Mouse (Mus musculus): Measurements from ENCODE around the gene Mrpl46. TPM values are rescaled to one million over a fixed set of nuclear protein-coding genes. Genes with fewer than 3 reads are reported as not detected.

Gene Mrpl46
- 37.5 and 50.6 TPM in 2 replicates for total RNA-seq (2015)
- 43.6 and 57.2 TPM in 2 replicates for total RNA-seq (2017)

DNA sequence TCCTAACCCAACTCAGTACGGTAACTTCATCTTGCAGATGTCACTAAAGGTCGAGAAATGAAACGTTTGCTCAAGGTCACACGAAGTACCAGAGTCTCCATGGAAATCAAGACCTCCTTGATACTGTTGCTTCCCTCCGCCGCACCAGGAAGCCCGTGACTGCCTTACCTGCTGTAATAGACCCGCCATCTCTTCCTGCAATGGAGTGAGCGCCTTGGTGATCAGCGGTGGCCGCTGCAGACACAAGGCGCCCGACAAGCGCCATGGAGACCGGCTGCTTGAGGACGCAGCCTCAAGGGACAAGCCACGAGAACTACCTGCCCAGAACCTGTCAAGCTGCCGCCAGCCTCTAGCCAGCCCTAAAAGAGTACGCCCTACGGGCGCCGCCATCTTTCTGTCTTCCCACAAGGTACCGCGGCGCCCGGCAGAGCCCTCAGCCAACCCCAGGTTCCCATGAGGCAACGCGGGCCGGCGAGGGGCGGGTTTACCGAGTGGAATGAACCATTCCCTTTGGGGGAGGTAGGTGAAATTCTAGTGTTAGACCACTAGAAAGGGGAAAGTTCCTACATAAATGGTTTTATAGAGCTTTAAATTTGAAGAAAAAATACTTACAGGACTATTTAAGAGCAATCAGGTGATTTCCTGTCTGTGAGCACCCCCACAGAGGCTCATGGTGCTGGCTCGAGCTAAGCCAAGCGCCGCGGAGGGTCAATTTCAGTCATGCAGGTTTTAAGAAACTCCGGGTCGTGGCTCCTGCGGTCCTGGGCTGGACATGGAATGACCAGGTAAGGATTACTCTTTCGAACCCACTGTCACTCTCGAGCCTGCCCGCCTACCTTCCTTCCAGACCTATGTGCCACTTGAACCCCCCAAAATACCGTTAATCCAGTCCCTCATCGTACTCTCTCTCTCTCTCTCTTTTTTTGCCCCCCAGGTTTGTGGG lies at the start of gene Mrpl46, which contains the start of gene Mrps11:
Gene Mrpl46 (minus strand): TSS at position 893 of the 943 bp plus-strand sequence.
Gene Mrps11 (plus strand): TSS at position 481 of the 943 bp plus-strand sequence.
- ATAC-seq (replicated peaks; ENCODE audit: poor library complexity): peak; percentile 99

- no peak for ATAC-seq (replicated peaks; ENCODE audit: poor library complexity)
These were observed 44.5 kb upstream of the Mrpl46 start for GRCm38 (mm10) chr7:78827749-78828362.

DNA sequence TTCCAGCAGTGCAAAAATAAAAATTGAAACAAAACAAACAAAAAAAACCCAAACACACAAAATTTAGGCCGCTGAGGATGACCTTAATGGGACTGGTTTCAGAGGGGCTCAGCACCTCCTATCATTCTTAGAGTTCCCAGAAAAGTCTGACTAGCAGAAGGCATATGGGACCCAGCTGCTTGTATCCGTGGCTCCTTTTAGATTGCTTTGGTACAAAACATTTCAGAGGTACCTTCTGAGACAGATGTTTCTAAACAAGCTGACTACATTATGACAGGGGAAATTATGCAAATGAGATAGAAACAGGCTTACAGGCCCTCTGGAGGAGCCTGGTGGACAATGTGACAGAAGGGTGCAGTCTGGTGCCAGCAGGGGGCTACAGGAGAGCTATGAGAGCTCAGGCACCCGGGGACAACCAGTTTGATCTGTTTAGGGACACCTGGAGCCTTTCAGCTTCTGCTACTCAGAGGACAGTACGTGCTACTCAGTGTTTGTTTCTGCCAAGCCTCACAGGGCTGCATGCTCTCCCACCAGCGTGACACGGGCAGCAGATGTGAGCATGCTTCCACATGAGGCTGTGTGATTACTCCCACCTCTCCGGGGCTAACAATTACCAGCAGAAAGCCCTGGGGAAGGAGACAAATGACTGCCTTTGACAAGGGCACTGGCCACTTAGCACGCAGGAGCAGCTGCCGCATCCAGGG lies 43.5 kb upstream of the Mrpl46 start:
- ATAC-seq (replicated peaks; ENCODE audit: poor library complexity): peak; percentile 84

DNA sequence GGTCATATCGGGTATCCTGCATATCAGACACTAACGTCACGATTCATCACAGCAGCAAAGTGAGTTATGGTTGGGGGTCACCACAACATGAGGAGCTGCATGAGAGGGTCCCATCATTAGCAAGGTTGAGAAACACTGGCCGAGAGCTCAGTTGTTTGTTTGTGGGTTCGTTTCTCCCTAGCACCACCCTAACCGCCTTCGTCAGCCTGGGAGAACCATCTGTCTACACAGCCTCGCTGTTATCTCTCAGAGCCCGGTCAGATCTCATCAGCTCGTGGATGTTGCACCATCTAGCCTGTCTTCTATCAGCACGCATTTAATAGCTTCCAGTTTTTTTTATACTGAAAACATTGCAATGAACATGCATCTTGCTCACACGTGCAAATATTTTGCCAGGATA lies 35.0 kb upstream of the Mrpl46 start:
- peak; percentile 54; the same call in 1 of the 2 replicates for ATAC-seq (replicated peaks; ENCODE audit: poor library complexity)

DNA sequence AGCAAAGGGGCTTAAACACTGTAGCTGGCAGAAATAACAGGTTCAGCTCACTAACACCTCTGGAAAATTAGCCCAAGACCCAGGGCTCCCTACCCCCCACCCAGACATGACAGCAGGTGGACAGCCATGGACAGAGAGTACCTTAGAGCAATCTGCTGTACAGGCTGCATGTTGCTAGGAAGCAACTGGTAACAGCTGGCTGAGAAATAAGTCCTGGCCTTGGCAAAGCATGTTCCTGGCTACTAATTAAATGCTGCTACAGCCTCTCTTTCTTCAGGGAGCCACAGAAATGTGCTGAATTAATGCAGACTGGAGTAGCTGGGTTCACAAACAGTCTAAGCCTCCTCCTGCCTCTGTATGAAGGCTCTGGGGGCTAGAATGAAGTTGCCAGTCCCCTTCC lies 31.4 kb upstream of the Mrpl46 start:
- ATAC-seq (replicated peaks; ENCODE audit: poor library complexity): no peak

DNA sequence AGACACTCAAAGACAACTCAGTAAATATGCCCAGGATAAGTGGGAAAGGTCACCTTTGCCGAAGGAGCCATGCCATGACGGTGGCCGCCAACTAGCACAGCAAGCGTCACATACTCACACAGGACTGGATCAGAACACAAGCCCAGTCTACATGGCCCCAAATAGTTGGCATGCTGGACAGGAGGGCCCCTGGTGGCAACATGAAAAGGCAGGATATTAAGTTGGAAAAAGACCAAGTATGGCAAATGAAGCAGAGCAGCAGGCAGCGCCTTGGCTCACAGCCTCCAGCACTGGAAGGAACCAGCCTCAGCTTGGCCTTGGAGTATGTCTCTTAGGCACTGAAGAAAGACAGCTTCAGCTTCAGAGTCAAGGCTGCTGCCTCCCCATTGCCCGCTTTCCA lies 30.5 kb upstream of the Mrpl46 start:
- no peak for ATAC-seq (replicated peaks; ENCODE audit: poor library complexity)

- ATAC-seq (replicated peaks; ENCODE audit: poor library complexity): no peak
These were observed 23.9 kb upstream of the Mrpl46 start for GRCm38 (mm10) chr7:78807192-78807591.

DNA sequence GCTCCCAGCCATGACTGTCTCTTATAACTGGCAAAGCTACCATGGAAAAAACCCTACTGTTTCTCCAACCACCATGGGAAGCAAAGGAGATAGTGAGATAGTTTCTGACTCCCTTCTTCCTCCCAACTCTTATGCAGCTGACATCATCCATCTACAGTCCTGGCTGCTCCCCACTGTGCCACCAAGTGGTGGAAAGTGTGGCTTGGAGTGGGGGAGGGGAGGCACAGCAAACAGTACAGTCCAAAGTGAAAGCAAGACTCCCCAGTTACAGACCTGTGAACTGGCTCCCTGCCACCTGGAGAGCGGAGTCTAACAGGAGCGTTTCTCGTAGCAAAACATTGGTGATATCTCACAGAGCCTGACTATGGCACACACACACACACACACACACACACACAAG lies 20.5 kb upstream of the Mrpl46 start:
- ATAC-seq (replicated peaks; ENCODE audit: poor library complexity): peak; percentile 78

DNA sequence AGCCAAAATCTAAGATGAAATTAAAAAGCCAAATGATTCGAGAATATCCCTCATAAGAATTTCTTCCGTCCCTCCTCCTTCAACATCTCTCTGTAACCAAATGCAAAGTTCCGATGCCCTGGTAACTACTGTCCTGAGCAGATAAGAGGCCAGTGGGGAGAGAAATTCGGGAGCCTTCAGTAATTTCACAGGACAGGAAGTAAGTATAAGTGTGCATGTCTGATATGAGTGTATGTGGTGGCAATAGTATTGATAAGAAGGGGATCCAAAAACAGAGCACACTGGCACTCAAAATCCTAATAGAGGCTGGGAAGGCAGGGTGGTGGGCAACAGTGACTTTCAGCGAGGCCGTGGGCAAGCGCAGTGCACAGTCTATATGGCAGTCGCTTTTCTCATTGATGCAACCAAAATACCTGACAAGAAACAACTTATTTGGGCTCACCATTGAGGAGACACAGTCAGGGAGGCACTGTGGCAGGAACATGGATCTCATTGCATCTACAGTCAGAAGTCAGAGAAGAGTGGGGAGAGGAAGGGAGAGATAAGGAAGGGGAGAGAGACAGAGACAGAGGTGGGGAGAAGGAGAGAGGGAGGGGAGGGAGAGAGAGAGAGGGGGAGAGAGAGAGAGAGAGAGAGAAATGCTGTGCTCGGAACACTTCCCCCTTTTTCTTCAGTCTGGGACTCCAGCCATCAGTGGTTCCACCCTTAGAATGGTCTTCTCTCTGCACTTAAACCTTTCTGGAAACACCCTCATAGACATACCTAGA lies 16.6 kb upstream of the Mrpl46 start:
- peak; percentile 73 for ATAC-seq (replicated peaks; ENCODE audit: poor library complexity)

DNA sequence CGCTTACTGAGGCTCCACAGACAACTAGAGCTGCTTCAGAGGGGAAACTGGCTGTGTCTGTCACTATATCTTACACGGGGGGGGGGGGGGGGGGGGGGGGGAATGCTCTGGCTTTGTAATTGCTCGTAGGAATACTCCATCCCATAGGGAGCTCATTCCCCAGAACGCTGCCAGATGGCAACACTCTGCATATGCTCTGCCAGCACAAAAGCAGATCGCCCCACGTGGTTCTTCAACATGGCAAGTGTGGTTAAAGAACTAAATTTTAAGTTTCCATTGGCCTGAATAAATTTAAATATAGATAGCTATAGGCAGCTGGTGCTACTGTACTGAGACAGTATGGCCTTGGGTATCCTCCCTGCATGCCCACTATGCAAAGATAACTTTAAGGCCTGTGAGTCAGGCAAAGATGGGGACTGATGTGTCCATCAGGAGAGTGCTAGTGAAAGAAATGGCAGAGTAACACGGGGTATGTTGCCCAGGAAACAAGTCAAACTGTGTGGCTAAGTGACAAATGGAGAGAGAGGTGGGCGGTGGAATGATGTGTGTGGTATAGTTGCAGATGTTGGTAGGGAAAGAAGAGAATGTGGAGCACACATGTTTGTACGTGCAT lies 14.6 kb upstream of the Mrpl46 start:
- ATAC-seq (replicated peaks; ENCODE audit: poor library complexity): no peak

GRCm38 (mm10) chr7:78796624-78797023 lies 13.3 kb upstream of the Mrpl46 start:
- no peak for ATAC-seq (replicated peaks; ENCODE audit: poor library complexity)

DNA sequence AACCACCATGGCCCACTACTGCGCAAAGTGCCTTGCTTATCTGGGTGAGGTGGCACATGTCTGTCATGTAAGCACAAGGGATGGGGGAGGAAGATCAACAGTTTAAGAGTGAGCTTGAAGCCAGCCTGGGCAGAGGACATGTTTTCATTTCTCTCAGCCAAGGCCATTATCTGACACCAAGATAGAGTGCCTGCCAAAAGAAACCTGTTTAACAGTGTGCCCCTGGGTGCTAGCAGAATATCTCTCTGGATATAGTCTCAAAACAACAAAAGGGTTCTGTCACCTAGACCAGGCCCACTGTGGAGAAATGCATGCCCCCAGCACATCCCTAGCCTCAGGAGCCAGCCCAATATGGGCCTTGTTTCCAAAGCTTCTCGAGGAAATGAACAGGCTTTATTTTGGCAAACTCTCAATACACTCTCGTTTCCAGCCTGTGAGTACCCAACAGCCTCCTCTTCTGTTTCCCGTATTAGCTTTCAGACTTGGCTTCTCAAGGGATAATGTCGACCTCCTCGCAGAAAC lies 11.3 kb upstream of the Mrpl46 start:
- peak; percentile 38; the same call in 1 of the 2 replicates for ATAC-seq (replicated peaks; ENCODE audit: poor library complexity)

DNA sequence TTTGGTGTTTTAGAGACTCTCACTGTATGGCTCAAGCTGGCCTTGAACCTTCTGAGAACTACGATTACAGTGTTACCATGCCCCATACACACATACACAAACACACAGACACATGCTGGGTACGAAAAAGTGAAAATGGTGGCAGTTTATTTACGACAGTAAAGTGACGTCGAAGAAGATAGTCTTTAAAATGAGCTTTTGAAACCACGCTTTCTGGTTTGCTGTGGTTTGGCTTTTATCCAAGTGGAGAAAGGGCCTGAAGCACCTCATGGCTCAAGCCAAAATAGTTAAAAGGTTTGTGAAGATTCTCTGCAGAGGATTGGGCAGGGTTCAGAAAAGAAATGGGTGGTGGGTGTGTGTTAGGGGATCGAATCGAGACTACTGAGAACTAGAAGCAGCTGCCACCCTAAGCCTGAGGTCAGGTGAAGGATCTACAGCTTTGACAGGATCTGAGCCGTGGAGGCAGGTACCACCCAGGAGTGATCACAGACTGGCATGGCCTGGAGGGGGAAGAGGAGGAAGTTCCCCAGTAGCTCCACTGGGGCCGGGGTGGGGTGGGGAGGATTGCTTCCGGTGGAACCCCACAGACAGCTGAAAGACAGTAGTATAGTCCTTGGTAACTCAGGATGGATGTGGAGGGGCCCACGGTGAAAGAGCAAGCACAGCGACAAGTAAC lies 10.7 kb upstream of the Mrpl46 start:
- ATAC-seq (replicated peaks; ENCODE audit: poor library complexity): peak; percentile 66

DNA sequence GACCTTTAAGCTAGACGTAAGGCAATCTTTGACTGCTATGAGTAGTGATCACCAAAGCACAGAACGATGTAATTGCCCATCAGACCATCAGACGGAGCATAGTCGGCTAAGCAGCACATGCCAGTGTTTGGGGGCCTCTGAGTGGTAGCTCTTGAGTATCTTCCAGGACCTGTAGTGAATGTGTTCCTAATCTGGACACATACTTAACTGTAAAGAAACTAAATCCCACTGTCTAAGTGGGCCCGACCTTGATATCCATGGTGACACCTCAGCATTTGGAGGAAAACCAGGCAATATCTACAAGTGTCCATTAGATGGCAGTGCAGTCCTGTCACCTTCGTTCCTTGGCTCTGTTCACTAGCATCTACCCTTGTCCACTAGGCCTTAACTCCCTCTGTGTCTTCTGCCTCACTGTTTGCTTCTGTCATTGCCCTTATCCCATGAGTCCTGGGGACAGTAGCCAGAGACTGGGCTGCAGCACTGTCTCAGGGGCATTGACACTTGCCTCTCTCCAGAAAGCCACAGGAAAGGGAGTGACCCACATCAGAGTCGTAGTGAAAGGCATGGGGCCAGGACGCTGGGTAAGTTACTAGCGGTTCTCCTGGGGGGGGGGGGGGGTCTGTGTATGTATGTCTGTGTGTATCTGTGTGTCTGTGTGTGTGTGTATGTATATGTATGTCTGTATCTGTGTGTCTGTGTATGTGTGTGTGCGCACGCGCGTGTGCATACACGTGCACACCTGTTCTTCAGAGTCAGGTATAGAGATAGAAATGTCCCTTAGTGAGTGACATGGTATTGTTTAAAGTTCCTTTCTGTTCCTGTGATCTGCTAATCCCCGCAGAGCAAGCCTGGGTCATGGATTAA lies 8.3 kb upstream of the Mrpl46 start:
- peak; percentile 89 for ATAC-seq (replicated peaks; ENCODE audit: poor library complexity)

- no peak for ATAC-seq (replicated peaks; ENCODE audit: poor library complexity)
These were observed 4.6 kb upstream of the Mrpl46 start for GRCm38 (mm10) chr7:78787793-78788380.

- ATAC-seq (replicated peaks; ENCODE audit: poor library complexity): no peak
These were observed 2.6 kb upstream of the Mrpl46 start for GRCm38 (mm10) chr7:78785906-78786305.

DNA sequence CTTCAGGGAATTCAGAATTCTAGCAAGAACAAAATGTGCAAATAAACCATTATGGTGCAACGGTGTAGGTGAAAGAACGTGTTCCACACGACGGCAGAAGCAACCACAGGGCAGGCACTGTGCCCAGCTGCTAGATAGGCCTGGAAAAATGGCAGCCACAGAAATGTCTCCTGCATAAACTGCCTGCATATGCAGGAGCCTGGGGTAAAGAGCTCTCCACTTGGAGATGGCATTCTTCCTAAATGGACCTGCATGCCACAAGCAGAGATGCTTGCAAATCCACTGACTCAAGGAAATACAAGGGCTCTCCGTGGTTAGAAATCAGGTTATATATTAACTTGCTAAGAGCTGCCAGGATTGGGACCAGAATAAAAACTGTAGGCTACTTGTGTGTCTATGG lies 4.6 kb downstream of the Mrpl46 start:
- ATAC-seq (replicated peaks; ENCODE audit: poor library complexity): no peak

DNA sequence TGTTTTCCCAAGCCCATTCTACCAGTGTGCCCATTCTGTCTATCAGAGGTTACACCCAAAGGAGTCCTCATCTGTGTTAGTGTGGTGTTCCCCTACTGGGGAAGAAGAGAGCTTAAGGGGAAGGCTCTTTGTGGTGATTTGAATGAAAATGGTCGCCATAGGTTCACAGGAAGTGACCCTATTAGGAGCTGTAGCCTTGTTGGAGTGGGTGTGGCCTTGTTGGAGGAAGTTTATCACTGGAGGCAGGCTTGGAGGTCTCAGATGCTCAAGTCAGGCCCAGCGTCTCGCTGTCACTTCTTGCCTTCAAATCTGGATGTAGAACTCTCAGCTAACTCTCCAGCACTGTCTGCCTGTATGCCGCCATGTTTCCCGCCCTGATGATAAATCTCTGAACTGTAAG lies 12.4 kb downstream of the Mrpl46 start:
- ATAC-seq (replicated peaks; ENCODE audit: poor library complexity): no peak

All from megakaryocyte progenitor cell, adult 5-6 weeks (primary cell).